ENCODE assay signal across 8 mouse cellular contexts in genomic region chr19:22883744-22884317, GRCm38 (mm10).
DNase-seq lines count a peak whose midpoint lies in the region; ATAC-seq and TF ChIP-seq lines count a peak whose summit lies in the region.

No protein-coding gene starts in this region.

- no peak for TF ChIP-seq POLR2A in limb, embryonic 14.5 days (IDR thresholded peaks at IDR 0.05; ENCODE audit: borderline replicate concordance, extremely low read depth, insufficient read depth, insufficient read length)

- H3K4me1 ChIP-seq in heart, embryonic 11.5 days (ENCODE audit: control insufficient read depth, insufficient read depth, low read length), result no peaks in the 10 kb centered on the region
- no peaks in the 10 kb centered on the region for H3K4me1 ChIP-seq in kidney, embryonic 14.5 days (ENCODE audit: control insufficient read depth, insufficient read depth, low read length)
- H3K4me1 ChIP-seq in limb, embryonic 14.5 days (ENCODE audit: control insufficient read depth, insufficient read depth, low read length), result no peaks in the 10 kb centered on the region
- no peaks in the 10 kb centered on the region for H3K4me1 ChIP-seq in neural tube, embryonic 11.5 days (ENCODE audit: control insufficient read depth, insufficient read depth, low read length)

- ATAC-seq in heart, embryonic 11.5 days (replicated peaks; ENCODE audit: insufficient number of reproducible peaks, low FRiP score, low TSS enrichment), result 0 out of 2 replicates have a peak, but pooled peaks have one; percentile 42
- peak; percentile 92 for ATAC-seq in kidney, embryonic 14.5 days (ENCODE audit: low FRiP score, low TSS enrichment)
- peak; percentile 90 for ATAC-seq in limb, embryonic 14.5 days (ENCODE audit: low FRiP score, low read depth)
- peak; percentile 86 for ATAC-seq in neural tube, embryonic 11.5 days (ENCODE audit: insufficient read depth, low FRiP score, low TSS enrichment)

- no peaks in the 10 kb centered on the region for H3K9me3 ChIP-seq in heart, embryonic 11.5 days (replicated peaks; ENCODE audit: control insufficient read depth, low read length)
- H3K9me3 ChIP-seq in kidney, embryonic 14.5 days (ENCODE audit: control insufficient read depth, low read length), result no peaks in the 10 kb centered on the region
- no peaks in the 10 kb centered on the region for H3K9me3 ChIP-seq in limb, embryonic 14.5 days (ENCODE audit: control insufficient read depth, low read length)
- H3K9me3 ChIP-seq in neural tube, embryonic 11.5 days (ENCODE audit: control insufficient read depth, low read length), result no peaks in the 10 kb centered on the region

- H3K4me3 ChIP-seq in heart, embryonic 11.5 days (ENCODE audit: low read depth, low read length), result peak overlapping the region; percentile 22; the same call in 1 of the 2 replicates
- peak overlapping the region; percentile 13; the same call in 1 of the 2 replicates for H3K4me3 ChIP-seq in kidney, embryonic 14.5 days (ENCODE audit: low read length)
- H3K4me3 ChIP-seq in limb, embryonic 14.5 days (replicated peaks; ENCODE audit: low read length), result 0 out of 2 replicates have a peak overlapping the region, but pooled peaks have one; percentile 15
- H3K4me3 ChIP-seq in neural tube, embryonic 11.5 days (ENCODE audit: low read depth, low read length), result no peak overlapping the region

- H3K4me2 ChIP-seq in heart, embryonic 11.5 days, result peak overlapping the region; percentile 58
- peak overlapping the region; percentile 39 for H3K4me2 ChIP-seq in kidney, embryonic 14.5 days (replicated peaks; ENCODE audit: low read depth, low read length)
- H3K4me2 ChIP-seq in limb, embryonic 14.5 days (replicated peaks; ENCODE audit: low read depth, low read length, severe bottlenecking), result peak overlapping the region; percentile 45
- peak overlapping the region; percentile 29; the same call in 1 of the 2 replicates for H3K4me2 ChIP-seq in neural tube, embryonic 11.5 days (ENCODE audit: low read depth)

- no peak overlapping the region for H3K9ac ChIP-seq in heart, embryonic 11.5 days (ENCODE audit: low read depth, low read length)
- H3K9ac ChIP-seq in kidney, embryonic 14.5 days (ENCODE audit: low read depth, low read length), result no peak overlapping the region
- H3K9ac ChIP-seq in limb, embryonic 14.5 days (ENCODE audit: low read depth, low read length, severe bottlenecking), result no peak overlapping the region
- no peak overlapping the region for H3K9ac ChIP-seq in neural tube, embryonic 11.5 days (ENCODE audit: low read length)

- H3K36me3 ChIP-seq in heart, embryonic 11.5 days (ENCODE audit: control insufficient read depth, insufficient read depth, low read length), result no peaks in the 10 kb centered on the region
- no peaks in the 10 kb centered on the region for H3K36me3 ChIP-seq in kidney, embryonic 14.5 days (ENCODE audit: control insufficient read depth, insufficient read depth, low read length)
- no peaks in the 10 kb centered on the region for H3K36me3 ChIP-seq in limb, embryonic 14.5 days (ENCODE audit: control insufficient read depth, insufficient read depth, low read length)
- H3K36me3 ChIP-seq in neural tube, embryonic 11.5 days (ENCODE audit: control insufficient read depth, insufficient read depth, low read length), result no peaks in the 10 kb centered on the region

- H3K27me3 ChIP-seq in heart, embryonic 11.5 days (ENCODE audit: control insufficient read depth, insufficient read depth, low read length), result no peaks in the 10 kb centered on the region
- H3K27me3 ChIP-seq in kidney, embryonic 14.5 days (ENCODE audit: control insufficient read depth, insufficient read depth, low read length), result no peaks in the 10 kb centered on the region
- H3K27me3 ChIP-seq in limb, embryonic 14.5 days (ENCODE audit: control insufficient read depth, insufficient read depth, low read length), result no peaks in the 10 kb centered on the region
- no peaks in the 10 kb centered on the region for H3K27me3 ChIP-seq in neural tube, embryonic 11.5 days (ENCODE audit: control insufficient read depth, insufficient read depth, low read length)

- peak; percentile 86 for DNase-seq in 3T3-L1 (ENCODE audit: low read depth, low spot score)
- peak; percentile 22 for DNase-seq in adrenal gland, adult 8-10 months
- DNase-seq in embryo, embryonic 9.5 days (ENCODE audit: extremely low spot score), result peak; percentile 59
- DNase-seq in limb, embryonic 14.5 days (ENCODE audit: low spot score), result peak; percentile 79
- peak; percentile 74 for DNase-seq in neural tube, embryonic 11.5 days (ENCODE audit: low spot score)
- no peak for DNase-seq in natural killer cell, adult 2 months (ENCODE audit: low spot score in 2 of 2)

- 25% methylated on average over 18 of the region's 18 CpGs for WGBS in heart, embryonic 11.5 days (ENCODE audit: insufficient replicate concordance)
- WGBS in kidney, embryonic 14.5 days, result 22% methylated on average over 18 of the region's 18 CpGs
- WGBS in limb, embryonic 14.5 days, result 20% methylated on average over 18 of the region's 18 CpGs
- WGBS in neural tube, embryonic 11.5 days, result 25% methylated on average over 18 of the region's 18 CpGs

- no peak overlapping the region for H3K27ac ChIP-seq in heart, embryonic 11.5 days (ENCODE audit: low read depth, low read length)
- no peak overlapping the region for H3K27ac ChIP-seq in kidney, embryonic 14.5 days (ENCODE audit: low read depth, low read length)
- H3K27ac ChIP-seq in limb, embryonic 14.5 days (replicated peaks; ENCODE audit: low read depth, low read length), result no peak overlapping the region
- no peak overlapping the region for H3K27ac ChIP-seq in neural tube, embryonic 11.5 days (ENCODE audit: low read depth, low read length)

Comparison
In these comparisons a context has a peak if more than half of its experiments do, and no peak if none do; other contexts are left out.
1. DNase-seq: peak in 3T3-L1 (single experiment), adrenal gland, adult 8-10 months (single experiment), embryo, embryonic 9.5 days (single experiment), limb, embryonic 14.5 days (single experiment) and neural tube, embryonic 11.5 days (single experiment); none in natural killer cell, adult 2 months (0 of 2).
2. ATAC-seq: peak in every context shown above with its lines; median percentile 92 in kidney, embryonic 14.5 days; 90 in limb, embryonic 14.5 days; 86 in neural tube, embryonic 11.5 days; 42 in heart, embryonic 11.5 days.
3. Peak in every context shown above with its lines, with median percentiles within 50 percentile points of each other: H3K4me2 ChIP-seq.